Mouse (Mus musculus): Measurements from ENCODE around the gene Gm49354.

DNA sequence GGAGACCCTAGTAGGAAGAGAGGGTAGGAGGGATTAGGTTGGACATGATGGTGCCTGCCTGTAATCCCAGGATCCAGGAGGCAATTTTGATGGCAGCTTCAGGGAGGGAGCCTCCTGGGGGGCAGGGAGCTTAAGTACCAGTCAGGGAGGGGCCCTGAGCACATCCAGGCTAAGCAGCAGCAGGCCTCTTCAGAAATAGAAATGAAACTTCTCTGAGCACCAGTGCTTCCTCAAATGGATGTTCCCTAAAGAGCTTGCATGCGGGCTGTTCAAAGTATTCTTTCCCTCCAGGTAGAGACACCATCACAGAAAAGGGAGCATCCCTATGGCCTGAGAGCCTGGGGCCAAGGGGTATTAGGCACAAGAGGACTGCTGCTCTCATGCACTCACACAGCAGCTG lies 16.3 kb upstream of the Gm49354 start:
- TF ChIP-seq POLR2A (IDR thresholded peaks at IDR 0.05; ENCODE audit: control insufficient read depth in 1 of 2, insufficient read depth in 1 of 2, low read depth in 1 of 2, low read length in 2 of 2, poor library complexity in 1 of 2) (no peak), E2F4 (IDR thresholded peaks at IDR 0.05; ENCODE audit: borderline replicate concordance, low read depth, low read length) (no peak), MYB (IDR thresholded peaks at IDR 0.05; ENCODE audit: low read depth, low read length) (no peak), MEF2A (IDR thresholded peaks at IDR 0.05; ENCODE audit: extremely low read depth, insufficient replicate concordance, low read depth, low read length, poor library complexity, severe bottlenecking) (no peak), CTCF (IDR thresholded peaks at IDR 0.05 in 2 of 3, conservative IDR thresholded peaks at IDR 0.05 in 1 of 3; ENCODE audit: control insufficient read depth in 1 of 3, insufficient read depth in 1 of 3, low read depth in 2 of 3, low read length in 3 of 3, poor library complexity in 1 of 3, severe bottlenecking in 1 of 3) (no peak), TCF12 (IDR thresholded peaks at IDR 0.05; ENCODE audit: low read depth, low read length) (no peak), GATA1 (IDR thresholded peaks at IDR 0.05; ENCODE audit: low read depth, low read length) (no peak), HCFC1 (IDR thresholded peaks at IDR 0.05; ENCODE audit: low read depth, low read length) (no peak), MXI1 (IDR thresholded peaks at IDR 0.05; ENCODE audit: low read depth, low read length) (no peak), MAX (IDR thresholded peaks at IDR 0.05; ENCODE audit: low read length) (no peak), RAD21 (IDR thresholded peaks at IDR 0.05; ENCODE audit: low read depth, low read length) (no peak)

All from MEL (cell line).